Mouse (Mus musculus): ENCODE data around the gene Slc35b2.

Slc35b2 gene

DNA sequence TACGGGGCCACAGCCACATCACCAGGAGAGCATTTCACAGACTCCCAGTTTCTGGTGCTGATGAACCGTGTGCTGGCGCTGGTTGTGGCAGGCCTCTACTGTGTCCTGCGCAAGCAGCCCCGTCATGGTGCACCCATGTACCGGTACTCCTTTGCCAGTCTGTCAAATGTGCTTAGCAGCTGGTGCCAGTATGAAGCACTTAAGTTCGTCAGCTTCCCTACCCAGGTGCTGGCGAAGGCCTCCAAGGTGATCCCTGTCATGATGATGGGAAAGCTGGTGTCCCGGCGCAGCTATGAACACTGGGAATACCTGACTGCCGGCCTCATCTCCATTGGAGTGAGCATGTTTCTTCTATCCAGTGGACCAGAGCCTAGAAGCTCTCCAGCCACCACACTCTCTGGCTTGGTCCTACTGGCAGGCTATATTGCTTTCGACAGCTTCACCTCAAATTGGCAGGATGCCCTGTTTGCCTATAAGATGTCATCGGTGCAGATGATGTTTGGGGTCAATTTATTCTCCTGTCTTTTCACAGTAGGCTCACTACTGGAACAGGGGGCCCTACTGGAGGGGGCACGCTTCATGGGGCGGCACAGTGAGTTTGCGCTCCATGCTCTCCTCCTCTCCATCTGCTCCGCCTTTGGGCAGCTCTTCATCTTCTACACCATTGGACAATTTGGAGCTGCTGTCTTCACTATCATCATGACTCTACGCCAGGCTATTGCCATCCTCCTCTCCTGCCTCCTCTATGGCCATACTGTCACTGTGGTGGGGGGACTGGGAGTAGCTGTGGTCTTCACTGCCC, 2.9 kb downstream of the Slc35b2 start:
- no peak for DNase-seq

- no peak for DNase-seq
These were observed 3.5 kb downstream of the Slc35b2 start for GRCm38 (mm10) chr17:45567162-45567601.

DNA sequence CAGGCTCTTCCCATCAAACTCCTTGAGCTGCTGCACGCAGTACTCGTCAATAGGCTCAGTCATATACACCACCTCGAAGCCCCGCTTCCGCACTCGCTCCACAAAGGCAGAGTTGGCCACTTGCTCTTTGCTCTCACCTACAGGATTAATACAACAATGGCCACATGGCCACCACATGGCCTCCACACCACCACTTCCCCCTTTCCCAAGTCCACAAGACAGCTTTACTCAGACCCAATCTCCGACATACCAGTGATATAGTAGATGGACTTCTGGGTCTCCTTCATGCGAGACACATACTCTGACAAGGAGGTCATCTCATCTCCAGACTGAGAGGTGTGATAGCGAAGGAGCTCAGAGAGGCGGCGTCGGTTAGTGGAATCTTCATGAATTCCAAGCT, 5.3 kb downstream of the Slc35b2 start:
- DNase-seq = no peak

DNA sequence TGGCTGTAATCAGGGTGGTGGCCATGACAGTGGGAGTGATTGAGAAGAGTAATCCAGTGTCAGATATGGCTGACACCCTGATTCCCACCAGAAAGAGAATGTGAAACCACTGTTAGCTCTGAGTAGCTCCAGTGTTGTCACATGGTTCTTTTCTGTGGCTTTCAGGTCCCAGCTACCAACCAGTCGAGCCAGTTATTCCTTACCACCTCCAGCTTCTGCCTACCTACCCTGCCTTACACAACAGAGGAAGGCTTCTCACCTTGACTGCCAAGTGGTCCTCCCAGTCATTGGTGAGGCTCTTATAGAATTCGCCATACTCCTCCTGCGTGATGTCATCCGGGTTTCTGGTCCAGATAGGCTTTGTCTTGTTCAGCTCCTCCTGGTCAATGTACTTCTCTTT, 6.3 kb downstream of the Slc35b2 start:
- no peak for DNase-seq

GRCm38 (mm10) chr17:45572103-45573086, 8.7 kb downstream of the Slc35b2 start:
- peak; percentile 83 for DNase-seq

DNA sequence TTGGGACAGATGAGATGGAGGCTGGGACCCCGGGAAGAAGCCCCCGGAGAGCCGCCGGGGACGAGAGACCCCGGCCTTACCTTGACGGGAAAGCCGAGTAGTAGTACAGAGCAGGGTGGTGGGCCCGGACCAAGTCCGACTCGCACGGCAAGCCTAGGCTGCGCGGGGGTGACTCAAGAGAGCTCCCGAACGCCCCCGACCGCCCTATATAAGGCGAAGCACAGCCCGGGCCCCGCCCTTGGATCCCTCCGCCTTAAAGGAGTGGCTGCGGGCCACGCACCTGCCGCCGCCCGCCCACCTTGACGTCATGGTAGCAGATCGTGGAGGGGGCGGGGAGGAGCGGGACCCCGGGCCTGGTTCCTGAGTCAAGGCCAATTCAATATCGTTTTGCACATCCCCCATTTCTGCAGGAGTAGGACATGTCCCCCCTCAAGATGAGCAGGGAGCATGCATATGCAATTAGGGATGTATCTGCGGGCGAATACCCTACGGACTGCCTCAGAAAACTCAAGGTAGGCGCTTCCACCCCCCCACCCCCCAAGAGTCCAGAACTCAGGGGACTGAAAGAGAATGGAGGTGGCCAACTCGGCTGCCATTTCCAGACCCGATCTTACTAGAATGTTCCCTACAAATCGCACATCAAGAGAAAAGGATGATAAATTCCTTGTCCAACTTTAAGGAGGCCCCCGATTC, 9.6 kb downstream of the Slc35b2 start, which contains the start of gene Hsp90ab1:
Hsp90ab1 (minus strand) TSS at position 185 of the 693 bp plus-strand sequence.
- peak; percentile 99 for DNase-seq

DNA sequence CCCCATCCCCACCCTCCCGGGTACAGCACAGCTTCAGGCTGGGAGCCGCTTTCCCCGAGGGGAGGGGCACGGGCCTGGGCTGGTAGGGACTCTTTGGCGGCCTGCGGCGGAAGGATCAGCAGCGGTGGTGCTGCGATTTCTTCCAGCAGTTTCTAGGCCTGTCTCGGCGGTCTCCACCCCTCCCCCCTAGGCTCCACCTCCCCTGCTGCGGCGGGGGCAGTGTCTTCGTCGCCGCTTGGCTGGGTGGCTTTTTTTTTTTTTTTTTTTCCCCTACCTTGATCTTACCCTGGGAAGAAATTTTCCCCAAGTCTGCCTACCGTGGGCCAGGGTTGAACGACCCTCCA, 10.1 kb downstream of the Slc35b2 start:
- peak; percentile 98 for DNase-seq

DNA sequence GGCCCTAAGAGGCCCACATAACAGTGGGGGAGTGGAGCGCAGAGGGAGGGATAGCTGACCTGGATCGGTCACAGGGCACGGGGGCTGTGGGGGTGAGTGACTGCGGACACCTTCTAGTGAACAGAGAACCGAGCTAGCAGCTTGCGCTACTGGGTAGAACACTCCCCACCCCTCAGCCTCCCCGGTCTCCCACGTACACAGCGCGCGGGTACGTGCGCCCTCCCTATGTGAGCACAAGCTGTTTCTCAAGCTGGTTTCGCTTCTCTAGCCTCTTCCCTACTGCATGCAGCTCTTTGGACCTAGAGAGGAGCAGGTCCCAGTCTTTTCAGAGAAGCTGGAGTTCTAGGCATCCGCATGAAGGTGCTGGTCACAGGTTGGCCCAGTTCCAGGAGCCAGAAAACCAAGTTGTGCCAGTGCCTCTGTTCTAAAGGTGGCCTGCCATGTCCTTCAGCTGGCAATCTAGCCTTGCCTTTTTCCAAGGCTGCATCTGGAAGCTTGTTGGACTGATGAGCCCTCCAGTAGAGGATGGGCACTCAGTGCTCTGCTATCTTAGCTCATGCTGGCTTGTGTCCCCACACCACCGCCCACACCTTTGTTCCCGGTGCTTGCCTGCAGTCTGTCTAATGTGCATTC, 10.6 kb downstream of the Slc35b2 start:
- DNase-seq = peak; percentile 67

DNA sequence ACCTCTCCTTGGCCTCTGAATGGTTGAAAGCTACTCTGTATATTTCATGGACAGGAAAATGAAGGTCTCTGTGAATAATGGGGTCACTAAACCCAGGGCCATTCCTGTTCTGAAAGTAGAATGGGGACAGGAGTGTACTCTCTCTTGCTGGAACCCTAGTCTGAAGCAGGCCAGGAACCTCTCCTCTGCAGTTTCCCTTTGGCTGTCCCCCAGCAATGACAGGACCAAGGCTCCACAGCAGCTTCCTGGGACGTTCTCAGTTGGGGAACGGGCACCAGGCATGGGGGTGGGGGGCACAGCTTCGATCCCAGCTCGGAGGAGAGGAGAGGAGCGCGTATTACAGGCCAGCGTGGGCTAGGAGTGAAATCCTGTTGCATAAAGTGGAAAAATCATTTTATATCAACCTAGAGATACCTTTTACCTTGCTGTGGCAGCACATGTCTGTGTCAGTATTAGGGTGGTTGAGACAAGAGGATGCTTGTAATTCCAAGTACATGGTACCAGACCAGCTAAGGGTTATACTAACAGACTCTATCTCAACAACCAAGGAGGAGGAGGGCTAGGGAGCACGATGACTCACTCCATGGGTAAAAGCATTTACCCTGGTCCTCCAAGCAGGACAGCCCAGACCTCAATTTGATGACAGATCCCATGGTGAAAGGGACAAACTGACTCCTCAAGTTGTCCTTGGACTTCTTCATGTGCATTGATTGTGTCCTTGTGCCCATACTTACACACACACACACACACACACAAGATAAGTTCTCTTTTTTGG, 11.6 kb downstream of the Slc35b2 start:
- DNase-seq = no peak

DNA sequence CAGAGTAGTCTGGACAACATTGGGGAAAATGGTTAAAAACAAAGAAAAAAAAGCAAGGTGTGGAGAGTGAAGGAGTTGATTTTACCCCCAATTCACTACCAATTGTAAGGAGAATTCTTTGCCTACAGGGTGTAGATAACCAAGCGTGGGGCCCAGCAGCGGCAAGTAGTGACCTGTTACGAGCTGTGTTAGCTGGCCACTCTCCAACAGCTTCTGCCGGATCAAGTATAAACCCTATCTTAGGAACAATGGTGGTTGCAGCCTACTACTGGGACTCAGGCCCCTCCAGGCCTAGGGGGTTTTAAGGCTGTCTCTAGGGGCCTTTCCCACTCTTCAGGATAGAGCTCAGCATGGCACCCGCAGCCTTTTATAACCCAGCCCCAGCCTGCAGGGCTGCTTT, 14.6 kb downstream of the Slc35b2 start:
- no peak for DNase-seq

- no peak for DNase-seq
These were observed 15.2 kb downstream of the Slc35b2 start for GRCm38 (mm10) chr17:45578843-45579242.

DNA sequence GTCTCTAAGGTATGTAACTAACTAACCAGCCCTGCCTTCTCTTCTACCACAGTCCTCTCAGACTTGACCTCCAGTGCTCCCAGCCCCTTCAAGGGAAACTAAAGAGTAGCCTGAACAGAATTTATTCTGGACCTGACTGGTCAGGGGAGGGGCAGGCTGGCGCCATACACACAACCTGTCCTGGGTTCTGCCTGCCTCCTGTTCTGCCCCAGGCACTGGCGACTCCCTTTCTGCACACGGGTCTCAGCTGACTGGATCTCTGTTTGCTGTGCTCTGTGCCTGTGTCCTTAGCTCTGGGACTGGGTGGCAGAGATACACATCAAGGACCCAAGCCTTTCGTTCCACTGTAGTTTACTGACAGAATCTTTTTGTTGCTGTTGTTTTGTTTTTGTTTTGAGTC, 15.9 kb downstream of the Slc35b2 start:
- DNase-seq = no peak

DNA sequence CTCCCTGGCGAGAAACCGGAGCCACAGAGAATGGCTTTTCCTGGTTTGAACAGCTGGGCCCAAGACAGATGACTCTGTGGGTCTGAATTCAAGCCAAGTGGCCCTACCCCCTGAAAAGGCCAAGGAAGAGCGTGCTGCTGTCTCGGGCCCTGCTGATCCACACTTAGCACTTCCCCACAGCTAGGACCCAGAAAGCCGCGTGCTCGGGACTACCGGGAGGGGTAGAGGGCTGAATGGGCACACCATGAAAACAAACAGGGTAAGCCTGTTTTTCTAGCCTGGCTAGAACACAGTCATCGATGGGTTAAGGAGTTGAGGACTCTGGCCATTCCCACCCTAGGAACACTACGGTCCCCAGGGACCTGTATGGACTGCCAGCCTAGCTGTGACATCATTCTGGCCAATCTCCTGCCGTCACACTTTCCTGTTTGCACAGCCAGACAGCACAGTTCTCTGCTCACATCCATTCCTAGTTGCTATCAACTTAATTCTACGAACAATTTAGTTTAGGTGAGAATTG, 17.3 kb downstream of the Slc35b2 start:
- DNase-seq = no peak

- DNase-seq = peak; percentile 78
These were observed 17.9 kb downstream of the Slc35b2 start for GRCm38 (mm10) chr17:45581567-45581983.

- no peak for DNase-seq
These were observed 18.5 kb downstream of the Slc35b2 start for GRCm38 (mm10) chr17:45582188-45582587.

DNA sequence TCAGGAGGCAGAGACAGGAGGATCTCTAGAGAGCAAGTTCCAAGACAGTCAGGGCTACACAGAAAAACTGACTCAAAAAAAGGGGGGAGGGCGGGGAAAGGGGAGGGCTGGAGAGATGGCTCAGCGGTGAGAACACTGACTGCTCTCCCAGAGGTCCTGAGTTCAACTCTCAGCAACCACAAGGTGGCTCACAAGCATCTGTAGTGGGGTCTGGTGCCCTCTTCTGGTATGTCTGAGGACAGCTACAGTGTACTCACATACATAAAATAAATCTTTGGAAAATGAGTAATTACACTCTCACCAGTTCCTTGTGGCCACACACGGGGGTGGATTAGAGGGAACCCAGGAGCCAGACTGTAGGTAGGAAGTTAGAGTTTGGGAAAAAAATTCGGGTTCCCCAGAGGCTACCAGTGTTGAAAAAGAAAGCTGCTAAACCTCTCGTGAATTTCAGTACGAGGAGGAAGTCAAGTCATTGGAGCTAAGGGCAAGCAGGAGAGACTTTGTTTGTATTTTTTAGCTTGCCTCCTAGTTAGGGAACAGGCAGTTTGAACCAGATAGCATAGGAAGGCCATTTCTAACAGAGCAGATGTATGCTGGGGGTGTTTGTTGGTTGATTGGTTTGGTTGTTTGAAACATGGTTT, 19.2 kb downstream of the Slc35b2 start:
- DNase-seq = no peak

GRCm38 (mm10) chr17:45584096-45584896, 20.6 kb downstream of the Slc35b2 start:
- peak; percentile 88 for DNase-seq

GRCm38 (mm10) chr17:45584939-45585678, 21.4 kb downstream of the Slc35b2 start:
- peak; percentile 83 for DNase-seq

DNA sequence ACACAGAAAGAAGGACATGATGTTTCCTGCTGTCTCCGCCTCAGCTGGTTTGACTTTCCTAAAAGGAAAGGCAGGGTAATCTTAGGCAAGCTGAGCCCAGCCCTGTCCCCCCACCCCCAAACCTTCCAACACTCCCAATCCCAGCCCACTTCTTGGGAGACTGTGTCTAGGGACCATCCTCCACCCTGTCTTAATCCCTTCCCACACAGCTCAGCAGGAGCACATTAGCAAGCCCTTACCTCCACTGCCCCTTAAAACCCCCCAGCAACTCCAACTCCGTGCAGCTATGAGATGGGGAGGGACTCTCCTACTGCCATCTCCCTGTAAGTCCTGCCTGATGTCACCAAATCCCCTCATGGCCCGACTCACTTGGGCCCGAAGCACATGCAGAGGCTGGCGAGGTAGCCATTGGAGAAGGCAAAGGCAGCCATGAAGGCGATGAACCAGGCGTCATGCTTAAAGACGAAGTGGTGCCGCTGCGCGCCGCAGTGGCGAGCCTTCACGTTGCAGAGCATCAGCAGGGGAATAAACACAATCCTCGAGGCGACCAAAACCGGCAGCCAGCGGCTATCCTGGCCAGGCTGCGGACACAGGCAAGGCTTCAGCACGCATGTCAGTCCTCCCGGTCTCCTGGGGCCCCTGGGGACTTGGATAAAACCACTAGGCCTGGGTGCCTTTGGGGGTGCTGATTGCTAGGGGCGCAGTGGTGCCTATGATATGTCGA, 22.2 kb downstream of the Slc35b2 start:
- no peak for DNase-seq
